Mouse (Mus musculus) cerebellum, adult 11 months (tissue): ENCODE results near the gene Tex44.

Experiments used
- DNase-seq: peaks from one replicate; pipeline ENCODE4 v3.0.0; 2022

The Tex44 gene

DNA sequence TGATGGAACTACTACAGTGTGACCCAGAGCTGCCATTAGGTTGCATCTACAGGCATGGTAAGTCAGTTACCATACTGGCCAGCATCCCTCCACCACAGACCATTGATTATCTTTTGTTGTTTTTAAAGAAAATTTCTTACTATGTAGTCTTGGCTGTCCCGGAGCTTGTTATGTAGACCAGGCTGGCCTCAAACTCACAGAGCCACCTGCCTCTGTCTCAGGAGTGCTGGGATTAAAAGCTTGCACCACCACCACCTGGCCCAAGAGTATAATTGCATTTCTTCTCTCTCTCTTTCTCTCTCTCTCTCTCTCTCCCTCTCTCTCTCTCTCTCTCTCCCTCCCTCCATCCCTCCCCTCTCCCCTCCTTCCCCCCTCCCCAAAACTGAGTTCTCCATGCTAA is 1.8 kb upstream of the Tex44 start:
- DNase-seq = no peak

DNA sequence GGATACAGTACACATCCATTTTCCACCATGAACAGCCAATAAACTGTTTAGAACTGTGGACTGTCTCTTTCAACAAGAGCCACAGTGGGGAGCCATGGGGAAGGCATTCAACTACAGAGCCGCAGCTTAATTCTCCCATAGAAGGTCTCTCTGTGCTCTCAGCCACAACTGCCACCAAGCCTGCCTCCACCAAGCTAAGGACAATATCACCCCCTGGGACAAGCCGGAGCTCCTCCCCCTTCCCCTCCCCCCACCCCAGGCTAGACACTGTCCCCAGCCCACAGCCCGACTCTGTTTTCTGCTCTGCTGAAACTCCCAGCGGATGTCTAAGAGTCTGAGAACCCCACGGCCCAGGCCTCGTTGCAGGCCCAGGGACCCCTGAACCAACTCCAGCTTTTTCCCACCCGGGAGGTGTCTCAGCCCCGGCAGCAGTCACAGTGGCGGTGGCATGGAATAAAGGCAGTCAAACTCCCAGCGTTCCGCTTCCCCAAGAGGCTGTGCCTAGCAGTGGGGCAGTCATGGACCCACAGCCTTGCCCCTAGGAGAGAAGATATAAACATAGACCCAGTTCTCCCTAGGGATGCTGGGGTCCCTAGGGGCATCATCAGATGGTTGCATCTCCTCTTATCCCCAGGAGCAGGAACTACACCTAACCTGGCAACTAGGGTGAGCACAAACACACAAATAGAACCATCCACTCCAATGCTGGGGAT is 1.1 kb upstream of the Tex44 start:
- DNase-seq = no peak

DNA sequence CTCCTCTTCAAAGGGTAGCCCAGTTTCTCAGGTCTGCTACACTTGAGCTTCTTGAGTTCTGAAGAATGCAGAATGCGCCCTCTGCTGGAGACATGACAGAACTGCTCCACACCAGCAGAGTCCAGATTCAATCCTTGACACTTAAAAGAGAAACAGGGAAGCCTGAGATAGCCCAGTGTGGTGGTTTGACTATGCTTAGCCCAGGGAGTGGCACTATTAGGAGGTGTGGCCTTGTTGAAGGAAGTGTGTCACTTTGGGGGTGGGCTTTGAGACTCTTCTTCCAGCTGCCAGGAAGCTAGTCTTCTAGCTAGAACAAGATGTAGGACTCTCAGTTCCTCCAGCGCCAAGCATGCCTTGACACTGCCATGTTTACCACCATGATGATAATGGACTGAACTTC is 3.9 kb downstream of the Tex44 start:
- DNase-seq = peak; percentile 66

GRCm38 (mm10) chr1:86432778-86433177 is 6.6 kb downstream of the Tex44 start:
- no peak for DNase-seq

DNA sequence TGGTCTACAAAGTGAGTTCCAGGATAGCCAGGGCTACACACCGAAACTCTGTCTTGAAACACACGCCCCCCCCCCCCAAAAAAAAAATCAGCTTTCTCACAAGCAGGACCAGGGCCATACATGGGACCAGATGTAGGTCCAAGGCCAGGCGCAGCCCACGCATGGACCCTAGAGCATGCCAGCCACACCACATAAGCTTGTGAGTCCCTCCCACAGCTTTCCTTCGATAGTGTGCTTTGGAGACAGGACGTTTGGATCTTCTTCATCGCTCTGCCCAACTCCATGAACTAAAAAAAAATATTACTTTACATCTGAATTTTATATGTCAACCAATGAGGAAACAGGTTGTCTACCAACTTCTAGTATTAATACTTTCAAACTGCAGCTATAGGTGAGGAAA is 7.2 kb downstream of the Tex44 start:
- DNase-seq = no peak

DNA sequence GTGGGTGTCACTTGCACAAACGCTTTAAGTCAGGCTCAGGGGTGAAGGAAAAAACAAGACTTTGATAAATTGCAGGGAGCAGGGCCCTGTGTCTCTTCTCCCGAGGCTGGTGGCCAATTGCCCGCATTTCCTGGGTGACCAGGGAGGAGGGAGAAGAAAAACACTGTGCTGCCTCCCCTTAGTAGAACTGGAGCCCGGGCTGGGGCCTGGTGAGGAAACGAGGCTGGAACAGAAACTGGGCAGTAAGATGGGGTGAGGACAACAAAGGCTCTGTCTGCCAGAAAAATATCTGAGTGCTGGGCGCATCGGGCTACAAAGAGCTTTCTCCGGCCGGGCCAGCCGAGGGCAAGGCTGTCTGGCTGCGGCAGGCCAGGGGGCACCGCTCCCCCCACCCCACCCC is 7.9 kb downstream of the Tex44 start:
- no peak for DNase-seq

- DNase-seq = peak; percentile 92
These were observed 8.5 kb downstream of the Tex44 start for GRCm38 (mm10) chr1:86434439-86435201.

GRCm38 (mm10) chr1:86435302-86435821 is 9.2 kb downstream of the Tex44 start:
- DNase-seq = peak; percentile 43

GRCm38 (mm10) chr1:86437219-86438013 is 11.3 kb downstream of the Tex44 start:
- DNase-seq = no peak

- no peak for DNase-seq
These were observed 11.8 kb downstream of the Tex44 start for GRCm38 (mm10) chr1:86438014-86438319.

- no peak for DNase-seq
These were observed 12.4 kb downstream of the Tex44 start for GRCm38 (mm10) chr1:86438501-86438900.

GRCm38 (mm10) chr1:86439487-86440170 is 13.5 kb downstream of the Tex44 start:
- DNase-seq = no peak

DNA sequence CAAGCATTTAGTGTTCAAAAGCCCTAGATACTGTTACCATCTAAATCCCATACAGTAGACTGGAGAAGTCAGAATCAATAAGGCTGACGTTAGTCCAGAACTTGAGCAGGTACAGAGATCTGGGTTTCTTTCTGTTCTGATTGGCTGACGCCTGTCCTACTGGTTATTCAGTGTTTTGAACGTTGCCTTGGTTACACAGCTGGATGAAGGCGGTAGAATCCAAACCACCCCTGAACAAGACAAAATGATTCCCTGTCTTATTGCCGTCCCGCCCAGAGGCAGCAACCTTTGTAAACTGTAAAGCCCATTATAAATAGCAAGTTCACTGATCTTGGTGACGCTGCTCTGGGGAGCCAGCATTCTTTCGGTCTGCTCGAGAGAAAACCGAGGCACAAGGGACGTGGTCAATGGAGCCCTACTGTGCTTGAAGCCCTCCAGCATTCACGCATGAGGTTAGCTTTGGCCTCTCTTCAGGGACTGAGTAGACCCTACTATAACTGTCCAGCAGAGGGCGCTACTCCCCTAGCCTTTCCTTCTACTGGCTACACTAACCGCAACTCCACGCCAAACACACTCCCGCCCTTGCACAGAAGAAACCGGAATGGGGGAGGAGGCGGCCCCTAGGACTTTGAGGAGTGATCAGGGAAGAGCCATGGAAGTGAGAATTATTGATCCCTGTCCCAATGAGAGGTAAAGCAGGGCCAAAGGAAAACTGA is 14.2 kb downstream of the Tex44 start:
- DNase-seq = peak; percentile 91

GRCm38 (mm10) chr1:86440887-86441723 is 15.0 kb downstream of the Tex44 start:
- DNase-seq = peak; percentile 44

DNA sequence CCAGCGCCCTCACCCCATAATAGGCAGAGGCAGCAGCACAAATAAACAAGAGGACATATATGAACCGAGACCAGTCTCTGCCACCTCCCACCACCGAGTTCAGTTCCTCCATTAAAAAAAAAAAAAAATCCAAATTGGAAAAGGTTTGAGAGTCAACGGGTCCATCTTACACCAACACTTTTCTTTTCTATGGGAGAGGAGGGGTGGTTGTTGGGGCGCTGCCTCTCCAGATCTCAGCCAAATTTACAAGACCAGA is 15.5 kb downstream of the Tex44 start:
- DNase-seq = no peak

DNA sequence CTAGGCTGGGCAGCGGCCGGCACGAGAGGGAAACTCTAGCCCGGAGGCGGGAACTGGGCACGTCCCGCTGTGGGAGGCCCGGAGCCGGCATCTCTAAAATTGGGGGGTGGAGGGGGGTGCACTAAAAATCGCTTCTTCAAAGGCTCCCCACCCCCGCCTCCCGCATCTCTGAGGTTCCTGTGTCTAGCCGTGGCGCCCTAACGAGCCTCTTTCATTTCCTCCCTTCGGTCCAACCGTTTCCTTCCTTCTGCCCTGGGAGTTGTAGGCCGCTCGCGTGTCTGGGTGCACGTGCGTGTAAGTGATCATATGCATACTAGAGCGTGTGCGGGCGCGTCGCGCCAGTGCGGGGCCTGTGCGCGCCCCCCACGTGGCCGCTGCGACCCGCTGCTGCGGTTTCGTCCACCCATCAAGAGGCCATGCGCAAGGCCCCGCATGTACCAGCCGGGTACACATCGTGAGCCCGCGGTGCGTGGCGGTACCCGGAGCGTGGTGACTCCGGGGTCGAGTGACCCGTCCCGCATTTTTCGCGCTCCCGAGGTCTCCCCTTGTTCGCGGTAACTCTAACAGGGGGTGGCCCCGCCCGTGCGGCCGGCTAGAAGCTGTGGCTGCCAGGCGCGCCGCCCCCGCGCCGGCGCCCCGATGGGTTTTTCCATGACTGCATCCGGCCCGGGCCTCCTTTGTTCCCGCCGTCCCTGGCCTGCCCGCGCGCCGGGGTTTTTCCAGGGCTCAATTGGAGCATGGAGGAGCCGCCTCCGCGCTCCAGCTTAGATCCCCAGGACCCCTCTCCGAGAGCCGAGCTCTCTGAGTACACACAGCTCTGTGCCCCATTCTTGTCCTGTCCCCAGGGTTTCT is 16.1 kb downstream of the Tex44 start:
- peak; percentile 86 for DNase-seq

DNA sequence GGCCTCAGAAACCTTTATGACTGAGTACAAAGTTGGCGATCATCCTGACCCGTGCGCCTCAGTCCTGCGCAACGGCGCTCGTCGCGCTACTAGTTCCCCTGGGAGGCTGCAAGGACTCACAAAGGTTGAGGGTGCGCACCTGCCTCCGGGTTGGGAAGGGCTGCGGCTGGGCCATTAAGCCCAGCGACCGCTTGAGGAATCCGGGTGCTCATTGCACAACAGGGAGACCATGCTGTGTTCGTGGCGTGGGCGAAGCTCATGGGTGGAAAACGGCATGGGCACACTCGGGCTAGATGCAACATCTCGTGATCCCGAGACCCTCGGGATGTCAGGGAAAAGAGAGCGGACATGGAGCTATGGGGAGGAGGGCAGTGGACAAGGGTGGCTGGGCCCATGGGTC is 16.7 kb downstream of the Tex44 start:
- no peak for DNase-seq

- DNase-seq = no peak
These were observed 17.4 kb downstream of the Tex44 start for GRCm38 (mm10) chr1:86443386-86444172.

GRCm38 (mm10) chr1:86447596-86448171 is 21.6 kb downstream of the Tex44 start:
- peak; percentile 15 for DNase-seq
